Mouse (Mus musculus) thymus, adult 2 months (tissue): ENCODE measurements around the gene Stmn1. TPM values are rescaled to one million over a fixed set of nuclear protein-coding genes. Genes with fewer than 3 reads are reported as not detected.
"Not testable (repeated sequence)": the region's sequence is repeated elsewhere in the genome, so short reads cannot be mapped to it uniquely, and the experiment has no call there.

Experiments
- DNase-seq: peaks from one replicate; pipeline ENCODE4 v3.0.0; 2021
- H3K27ac ChIP-seq: fragments of 200-500 bp; 2 replicates; pipeline ENCODE4 v1.5.1; 2012; ENCODE audit warnings: low read length, control low read depth; ENCODE audit not compliant: control insufficient read depth, insufficient read depth
- H3K27me3 ChIP-seq: fragments of 200-500 bp; 2 replicates; pipeline ENCODE4 v1.6.1; 2012; ENCODE audit warnings: mild to moderate bottlenecking, low read length, moderate library complexity, mixed read lengths; ENCODE audit not compliant: control insufficient read depth, insufficient read depth
- H3K36me3 ChIP-seq: fragments of 200-500 bp; 2 replicates; pipeline ENCODE4 v1.6.1; 2012; ENCODE audit warnings: mild to moderate bottlenecking, low read length, moderate library complexity; ENCODE audit not compliant: control insufficient read depth, insufficient read depth
- H3K4me1 ChIP-seq: fragments of 200-500 bp; replicated peaks from 2 replicates; pipeline ENCODE4 v1.6.1; 2012; ENCODE audit warnings: low read length; ENCODE audit not compliant: control insufficient read depth, insufficient read depth
- H3K4me3 ChIP-seq: fragments of 200-500 bp; 2 replicates; pipeline ENCODE4 v1.5.1; 2012; ENCODE audit warnings: mild to moderate bottlenecking, low read length, control low read depth, moderate library complexity; ENCODE audit not compliant: control insufficient read depth, insufficient read depth
- CTCF ChIP-seq: fragments of 200-500 bp; IDR thresholded peaks from 2 replicates; pipeline ENCODE4 v1.5.1; 2012; ENCODE audit warnings: mild to moderate bottlenecking, control low read depth, low read length, moderate library complexity, borderline replicate concordance; ENCODE audit not compliant: control insufficient read depth, poor library complexity, insufficient read depth; ENCODE audit errors: extremely low read depth
- POLR2A ChIP-seq: fragments of 200-500 bp; IDR thresholded peaks from 2 replicates; pipeline ENCODE4 v1.6.1; 2012; ENCODE audit warnings: mild to moderate bottlenecking, low read length, control low read depth, moderate library complexity; ENCODE audit not compliant: control insufficient read depth, poor library complexity, insufficient read depth; ENCODE audit errors: extremely low read depth
- WGBS: fragments of 180-500 bp; shearing (Covaris S2); methylation state at CpG from one replicate; pipeline ENCODE4 v1.1.7; 2018; 5-methylcytosine and 5-hydroxymethylcytosine counted together
- polyA plus RNA-seq: library from polyadenylated mRNA; depleted of rRNA; stranded (reverse); fragments of >200 nt; gene quantifications from 2 replicates; pipeline ENCODE4 v1.2.3, GENCODE M21; 2012

Gene Stmn1
- polyA plus RNA-seq, 1 experiment, result 134 TPM

GRCm38 (mm10) chr4:134483078-134483688, 15.1 kb downstream of the Stmn1 start:
- 82% methylated on average over 6 of the region's 6 CpGs for WGBS
- Histone ChIP-seq H3K4me3 (no peak overlapping the region), H3K36me3 (no peaks in the 10 kb centered on the region), H3K4me1 (no peaks in the 10 kb centered on the region), H3K27ac (no peak overlapping the region), H3K27me3 (no peaks in the 10 kb centered on the region)
- no peak for DNase-seq
- TF ChIP-seq POLR2A (no peak), CTCF (no peak)

GRCm38 (mm10) chr4:134483696-134484095, 15.6 kb downstream of the Stmn1 start:
- Histone ChIP-seq H3K27me3 (no peaks in the 10 kb centered on the region), H3K27ac (no peak overlapping the region), H3K4me1 (no peaks in the 10 kb centered on the region), H3K4me3 (no peak overlapping the region), H3K36me3 (no peaks in the 10 kb centered on the region)
- WGBS, result 77% methylated on average over 6 of the region's 6 CpGs
- no peak for DNase-seq
- TF ChIP-seq POLR2A (no peak), CTCF (no peak)

- no peak for DNase-seq
- Histone ChIP-seq H3K36me3 (no peaks in the 10 kb centered on the region), H3K27ac (no peak overlapping the region), H3K4me1 (no peaks in the 10 kb centered on the region), H3K27me3 (no peaks in the 10 kb centered on the region), H3K4me3 (no peak overlapping the region)
- TF ChIP-seq POLR2A (no peak), CTCF (no peak)
- 89% methylated on average over 10 of the region's 10 CpGs for WGBS
Measured at GRCm38 (mm10) chr4:134484231-134484630, 16.1 kb downstream of the Stmn1 start.

GRCm38 (mm10) chr4:134485151-134485900, 17.2 kb downstream of the Stmn1 start:
- no peak overlapping the region for H3K27ac ChIP-seq
- no peak for TF ChIP-seq POLR2A
- TF ChIP-seq CTCF, result no peak
- no peak overlapping the region for H3K4me3 ChIP-seq
- 0 out of 2 replicates have a peak, but pooled peaks cover 3% of the 10 kb centered on the region for H3K4me1 ChIP-seq
- no peaks in the 10 kb centered on the region for H3K36me3 ChIP-seq
- DNase-seq, result no peak
- WGBS, result 96% methylated on average over 5 of the region's 5 CpGs
- H3K27me3 ChIP-seq, result no peaks in the 10 kb centered on the region

- TF ChIP-seq POLR2A (no peak), CTCF (no peak)
- Histone ChIP-seq H3K4me3 (no peak overlapping the region), H3K27ac (no peak overlapping the region), H3K4me1 (peaks cover 15% of the 10 kb centered on the region), H3K27me3 (no peaks in the 10 kb centered on the region), H3K36me3 (no peaks in the 10 kb centered on the region)
- WGBS, result over 99% methylated on average over 5 of the region's 5 CpGs
- DNase-seq, result no peak
Measured at GRCm38 (mm10) chr4:134488211-134488610, 20.1 kb downstream of the Stmn1 start.

- TF ChIP-seq POLR2A (no peak), CTCF (no peak)
- no peak overlapping the region for H3K27ac ChIP-seq
- H3K27me3 ChIP-seq, result no peaks in the 10 kb centered on the region
- no peak for DNase-seq
- peaks cover 24% of the 10 kb centered on the region for H3K4me1 ChIP-seq
- no peaks in the 10 kb centered on the region for H3K36me3 ChIP-seq
- 83% methylated on average over 11 of the region's 11 CpGs for WGBS
- H3K4me3 ChIP-seq, result no peak overlapping the region
Measured at GRCm38 (mm10) chr4:134489986-134490665, 22.0 kb downstream of the Stmn1 start.

- Histone ChIP-seq H3K27ac (no peak overlapping the region), H3K4me1 (peaks cover 39% of the 10 kb centered on the region)
- no peak for DNase-seq
Measured at GRCm38 (mm10) chr4:134491716-134492115, 23.6 kb downstream of the Stmn1 start.

GRCm38 (mm10) chr4:134494161-134494560, 26.0 kb downstream of the Stmn1 start:
- H3K4me1 ChIP-seq, result peaks cover 50% of the 10 kb centered on the region
- WGBS, result 83% methylated on average over 6 of the region's 6 CpGs
- H3K27ac ChIP-seq, DNase-seq, H3K4me3 ChIP-seq, H3K36me3 ChIP-seq, H3K27me3 ChIP-seq: not testable (repeated sequence)

More at GRCm38 (mm10) chr4:134491716-134492115, 23.6 kb downstream of the Stmn1 start:
- no peaks in the 10 kb centered on the region for H3K27me3 ChIP-seq
- H3K36me3 ChIP-seq, result no peaks in the 10 kb centered on the region
- TF ChIP-seq POLR2A (no peak), CTCF (no peak)
- 15% methylated on average over 6 of the region's 6 CpGs for WGBS
- no peak overlapping the region for H3K4me3 ChIP-seq
